Mouse (Mus musculus) hematopoietic stem cell, adult 5-6 weeks (primary cell): Measurements from ENCODE around the gene Hspa4. TPM values are rescaled to one million over a fixed set of nuclear protein-coding genes. Genes with fewer than 3 reads are reported as not detected.

Source experiments
- total RNA-seq: library from RNA; stranded (forward); fragments of 172-1452, 232-1000 nt; gene quantifications from 2 replicates; pipeline ENCODE4 v1.2.3, GENCODE M21; 2017

The Hspa4 gene
- total RNA-seq, 1 experiment from 2014 or later, result 359 TPM

Other genes starting within 250 kb of the Hspa4 start
- gene Zcchc10, start 24.2 kb upstream of the Hspa4 start, total RNA-seq, result 5.4 and 9.0 TPM in 2 replicates
- gene Aff4, start 50.4 kb upstream of the Hspa4 start, total RNA-seq, result 91.0 and 127 TPM in 2 replicates
- gene Leap2, start 122.7 kb upstream of the Hspa4 start, total RNA-seq, result not detected in 2 replicates
- gene Uqcrq, start 130.4 kb upstream of the Hspa4 start, total RNA-seq, result 39.5 and 52.7 TPM in 2 replicates
- 0.81 TPM in 1 of 2 replicates, not detected in the other for gene Gdf9, start 130.6 kb upstream of the Hspa4 start, total RNA-seq
- gene Gm10447, start 156.7 kb upstream of the Hspa4 start, total RNA-seq, result not detected in 2 replicates
- gene Shroom1, start 156.7 kb upstream of the Hspa4 start, total RNA-seq, result 0.69 TPM in 1 of 2 replicates, not detected in the other
- not detected in 2 replicates for gene Gm9837, start 170.0 kb upstream of the Hspa4 start, total RNA-seq
- gene Gm9945, start 179.7 kb upstream of the Hspa4 start, total RNA-seq, result not detected in 2 replicates
- not detected in 2 replicates for gene Sowaha, start 179.8 kb upstream of the Hspa4 start, total RNA-seq
- gene Sept8, start 218.8 kb upstream of the Hspa4 start, total RNA-seq, result 22.2 and 35.4 TPM in 2 replicates